Mouse (Mus musculus): ENCODE data around the gene M1ap. TPM values are rescaled to one million over a fixed set of nuclear protein-coding genes. Genes with fewer than 3 reads are reported as not detected.

Gene M1ap
- total RNA-seq, 4 experiments from 2014 or later: 0.18 to 0.23 TPM; not detected in 2

- no peak for DNase-seq (ENCODE audit: low spot score in 2 of 2)
Measured at GRCm38 (mm10) chr6:83033249-83034185, 86.8 kb downstream of the M1ap start, which contains the start of the genes Dok1 and Loxl3. TSS of gene Dok1 (minus strand) at chr6:83033471. TSS of gene Loxl3 (plus strand) at chr6:83034173.

- DNase-seq (ENCODE audit: low spot score in 2 of 2): no peak
Measured at GRCm38 (mm10) chr6:83034463-83035055, 87.9 kb downstream of the M1ap start.

GRCm38 (mm10) chr6:83037188-83037587 is 90.5 kb downstream of the M1ap start:
- DNase-seq (ENCODE audit: low spot score in 2 of 2): no peak

DNA sequence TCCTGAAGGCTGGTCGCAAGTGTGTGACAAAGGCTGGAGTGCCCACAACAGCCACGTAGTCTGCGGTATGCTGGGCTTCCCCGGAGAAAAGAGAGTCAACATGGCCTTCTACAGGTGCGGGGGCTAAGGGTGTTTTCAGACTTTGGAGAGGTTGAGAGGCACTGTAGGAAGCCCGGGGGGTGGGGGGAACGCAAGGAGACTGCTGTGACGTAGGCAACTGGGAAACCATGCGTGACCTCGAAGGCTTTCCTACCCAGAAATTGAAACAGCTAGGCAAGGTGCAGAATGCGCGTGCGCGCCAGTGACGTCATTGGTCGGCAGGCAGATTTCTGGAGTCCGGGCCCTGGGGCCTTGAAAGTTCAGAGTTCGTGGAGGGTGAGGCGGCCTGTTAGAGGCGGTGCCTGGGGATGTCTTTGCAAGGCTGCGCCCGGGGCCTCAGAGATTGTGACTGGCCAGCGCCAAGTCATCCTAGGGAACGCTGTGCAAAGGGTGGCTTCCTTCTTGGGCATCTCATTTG is 91.9 kb downstream of the M1ap start:
- DNase-seq (ENCODE audit: low spot score in 2 of 2): peak; percentile 79 to 90

GRCm38 (mm10) chr6:83040601-83041000 is 93.9 kb downstream of the M1ap start:
- no peak for DNase-seq (ENCODE audit: low spot score in 2 of 2)

DNA sequence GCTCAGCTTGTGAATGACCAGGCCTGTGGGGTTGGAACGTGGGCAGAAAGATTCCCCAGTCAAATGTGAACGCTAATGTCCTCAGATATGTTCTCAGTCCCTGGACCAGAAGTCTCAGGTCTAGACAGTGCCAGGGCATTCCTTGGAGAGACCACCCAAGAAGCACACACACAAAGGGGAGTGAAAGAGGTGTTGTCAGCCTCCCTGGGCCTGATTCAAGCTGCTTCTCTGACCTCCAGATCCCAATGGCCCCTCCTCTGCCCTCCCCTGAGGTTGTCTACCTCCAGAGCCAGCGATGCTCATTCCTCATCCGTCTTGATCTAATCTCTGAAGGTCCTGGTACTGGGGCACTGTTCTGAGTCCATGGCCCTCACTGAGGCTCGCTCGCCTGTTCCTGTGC is 96.9 kb downstream of the M1ap start:
- DNase-seq (ENCODE audit: low spot score in 2 of 2): no peak

GRCm38 (mm10) chr6:83043993-83044392 is 97.3 kb downstream of the M1ap start:
- DNase-seq (ENCODE audit: low spot score in 2 of 2): no peak

DNA sequence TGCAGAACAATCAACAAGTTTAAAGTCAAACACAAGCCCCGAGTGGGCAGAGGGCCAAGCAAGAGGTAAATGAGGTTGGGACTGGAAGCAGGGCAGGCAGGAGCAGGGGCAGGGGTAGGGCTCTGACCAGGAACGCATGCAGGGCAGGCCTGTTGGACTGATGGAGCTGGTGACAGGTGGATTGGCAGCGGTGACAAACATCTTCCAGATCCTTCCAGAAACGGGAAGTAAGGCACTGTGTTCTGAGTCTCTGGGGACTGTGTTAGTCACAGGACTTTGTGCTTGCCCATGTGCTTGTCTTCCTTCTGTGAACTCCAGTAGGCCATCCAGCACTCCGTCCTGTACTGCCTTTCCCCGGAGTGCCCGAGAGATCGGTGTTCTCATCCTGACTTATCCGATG is 98.0 kb downstream of the M1ap start:
- DNase-seq (ENCODE audit: low spot score in 2 of 2): no peak

DNA sequence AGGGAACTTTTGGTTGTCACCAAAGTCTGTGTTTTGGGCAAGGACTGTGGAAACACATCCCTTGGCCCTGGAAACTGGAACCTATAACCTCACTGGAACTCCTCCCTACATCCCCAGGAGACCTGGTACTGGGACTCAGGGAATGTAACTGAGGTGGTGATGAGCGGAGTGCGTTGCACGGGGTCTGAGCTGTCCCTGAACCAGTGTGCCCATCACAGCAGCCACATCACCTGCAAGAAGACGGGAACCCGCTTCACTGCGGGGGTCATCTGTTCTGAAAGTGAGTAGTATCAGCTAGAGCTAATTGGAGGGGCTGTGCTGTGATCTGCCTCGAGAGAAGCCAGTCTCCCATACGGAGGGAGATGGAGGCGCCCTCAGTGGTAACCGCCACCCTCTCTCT is 102.7 kb downstream of the M1ap start:
- DNase-seq (ENCODE audit: low spot score in 2 of 2): no peak

GRCm38 (mm10) chr6:83053136-83053960 is 106.6 kb downstream of the M1ap start:
- DNase-seq (ENCODE audit: low spot score in 2 of 2): peak; percentile 41 to 51

DNA sequence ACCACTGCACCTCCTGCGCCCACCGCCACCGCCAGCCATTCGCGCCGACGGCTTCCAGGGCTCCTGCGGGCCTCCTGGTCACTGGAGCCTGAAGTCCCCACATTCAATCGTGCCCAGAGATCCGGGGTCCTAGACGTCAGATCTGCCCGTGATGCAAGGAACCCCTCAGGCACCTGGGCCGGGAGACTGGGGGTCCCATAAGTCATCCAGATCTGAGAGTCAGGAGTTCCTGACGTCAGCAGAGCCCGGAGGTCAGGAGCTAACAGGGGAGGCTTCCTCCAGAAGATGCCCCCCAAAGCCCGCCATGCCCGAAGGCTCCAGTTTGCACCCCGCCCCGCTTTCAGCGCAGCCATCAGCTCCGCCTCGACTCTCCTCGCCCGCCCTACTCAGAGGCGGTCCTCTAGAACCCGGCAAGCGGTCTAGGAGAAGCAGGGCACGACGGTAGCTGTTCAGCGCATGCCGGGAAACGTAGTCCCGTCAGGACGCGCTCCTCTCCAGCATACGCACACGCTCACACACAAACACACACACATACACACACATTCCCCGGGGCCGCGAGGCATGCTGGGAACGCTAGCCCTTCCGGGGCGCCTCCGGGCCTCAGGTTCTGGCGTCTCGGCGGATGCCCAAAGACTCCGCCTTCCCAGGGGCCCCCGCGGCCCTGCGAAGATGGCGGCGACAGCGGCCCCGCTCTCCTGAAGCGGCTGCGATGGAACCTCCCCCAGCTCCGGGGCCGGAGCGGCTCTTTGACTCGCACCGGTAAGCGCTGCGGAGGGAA is 107.6 kb downstream of the M1ap start, which contains the start of gene Aup1:
Gene Aup1 (plus strand): TSS at position 448 of the 778 bp plus-strand sequence.
- DNase-seq (ENCODE audit: low spot score in 2 of 2): peak; percentile 96 to 97

DNA sequence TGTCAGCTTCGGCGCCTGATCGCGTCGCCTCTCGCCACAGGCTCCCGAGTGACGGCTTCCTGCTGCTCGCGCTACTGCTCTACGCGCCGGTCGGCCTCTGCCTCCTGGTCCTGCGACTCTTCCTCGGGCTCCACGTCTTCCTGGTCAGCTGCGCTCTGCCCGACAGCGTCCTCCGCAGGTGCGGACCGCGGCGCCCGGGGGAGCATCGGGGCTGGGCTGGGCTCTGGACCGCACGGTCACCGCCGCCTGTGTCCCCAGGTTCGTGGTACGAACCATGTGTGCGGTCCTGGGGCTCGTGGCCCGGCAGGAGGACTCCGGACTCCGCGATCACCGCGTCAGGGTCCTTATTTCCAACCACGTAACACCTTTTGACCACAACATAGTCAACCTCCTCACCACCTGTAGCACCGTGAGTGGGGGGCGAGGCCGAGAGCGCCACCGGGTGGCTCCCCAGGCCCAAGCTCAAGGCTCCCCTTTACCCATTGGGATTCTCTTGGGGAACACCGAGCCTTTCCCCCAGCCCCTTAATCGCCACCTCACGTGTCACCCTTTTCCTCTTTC is 108.2 kb downstream of the M1ap start, which contains the start of gene Htra2:
Gene Htra2 (minus strand): TSS at position 403 of the 561 bp plus-strand sequence.
- DNase-seq (ENCODE audit: low spot score in 2 of 2): no peak

DNA sequence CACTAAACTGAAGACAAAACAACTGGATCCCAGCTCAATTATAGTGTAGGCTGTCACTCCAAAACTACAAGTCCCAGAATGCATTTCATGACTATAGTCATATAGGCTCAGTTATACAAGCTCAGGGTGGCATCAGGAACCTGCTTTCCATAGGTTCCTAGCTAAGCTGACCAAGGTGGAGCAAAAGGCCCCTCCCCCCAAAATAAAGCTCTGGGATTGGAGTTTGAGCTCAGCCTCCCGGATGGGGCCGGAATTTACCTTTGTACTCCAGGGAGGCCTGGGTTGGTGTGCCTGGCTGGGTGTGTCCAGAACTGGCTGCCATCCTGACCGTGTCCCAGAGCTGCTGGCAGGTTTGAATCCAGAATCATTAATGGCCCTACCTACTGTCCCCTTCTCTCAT is 111.1 kb downstream of the M1ap start, which contains the start of gene Dqx1:
Gene Dqx1 (plus strand): TSS at position 55 of the 400 bp plus-strand sequence.
- DNase-seq (ENCODE audit: low spot score in 2 of 2): no peak

DNA sequence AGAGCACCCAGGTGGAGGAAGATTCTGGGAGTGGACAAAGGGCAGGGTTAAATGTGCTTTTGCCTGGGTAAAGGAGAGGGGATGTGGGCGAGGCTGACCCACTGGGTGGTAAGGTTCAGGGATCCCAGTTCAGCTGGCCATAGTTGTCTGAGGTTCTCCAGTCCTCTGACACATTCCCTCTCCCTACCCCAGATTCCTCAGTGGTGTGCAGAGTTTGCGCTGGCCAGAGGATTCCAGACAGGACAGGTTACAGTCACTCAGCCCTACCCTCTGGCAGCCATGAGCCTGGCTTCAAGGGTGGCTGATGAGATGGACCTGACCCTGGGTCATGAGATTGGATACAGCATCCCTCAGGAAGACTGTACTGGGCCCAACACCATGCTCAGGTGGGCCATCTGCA is 112.0 kb downstream of the M1ap start:
- DNase-seq (ENCODE audit: low spot score in 2 of 2): no peak

DNA sequence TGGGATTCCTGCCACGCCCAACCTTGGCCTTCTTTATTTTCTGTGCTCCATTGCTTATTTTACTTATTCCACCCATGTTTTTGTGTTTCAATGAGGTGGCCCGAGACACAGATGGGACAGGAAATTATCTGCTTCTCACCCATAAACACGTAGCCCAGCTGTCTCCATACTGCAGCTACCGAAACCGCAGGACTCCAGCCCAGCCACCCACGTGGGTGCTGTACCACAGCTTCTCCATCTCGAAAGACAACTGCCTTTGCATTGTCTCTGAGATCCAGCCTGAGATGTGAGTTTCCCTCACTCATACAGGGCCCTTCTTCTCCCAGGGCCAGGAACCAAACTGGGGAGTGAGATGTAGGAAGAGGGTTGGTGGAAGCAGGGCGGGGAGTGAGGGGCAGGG is 119.3 kb downstream of the M1ap start:
- no peak for DNase-seq (ENCODE audit: low spot score in 2 of 2)

- no peak for DNase-seq (ENCODE audit: low spot score in 2 of 2)
Measured at GRCm38 (mm10) chr6:83066441-83066840, 119.7 kb downstream of the M1ap start.

GRCm38 (mm10) chr6:83068221-83068620 is 121.5 kb downstream of the M1ap start:
- no peak for DNase-seq (ENCODE audit: low spot score in 2 of 2)

DNA sequence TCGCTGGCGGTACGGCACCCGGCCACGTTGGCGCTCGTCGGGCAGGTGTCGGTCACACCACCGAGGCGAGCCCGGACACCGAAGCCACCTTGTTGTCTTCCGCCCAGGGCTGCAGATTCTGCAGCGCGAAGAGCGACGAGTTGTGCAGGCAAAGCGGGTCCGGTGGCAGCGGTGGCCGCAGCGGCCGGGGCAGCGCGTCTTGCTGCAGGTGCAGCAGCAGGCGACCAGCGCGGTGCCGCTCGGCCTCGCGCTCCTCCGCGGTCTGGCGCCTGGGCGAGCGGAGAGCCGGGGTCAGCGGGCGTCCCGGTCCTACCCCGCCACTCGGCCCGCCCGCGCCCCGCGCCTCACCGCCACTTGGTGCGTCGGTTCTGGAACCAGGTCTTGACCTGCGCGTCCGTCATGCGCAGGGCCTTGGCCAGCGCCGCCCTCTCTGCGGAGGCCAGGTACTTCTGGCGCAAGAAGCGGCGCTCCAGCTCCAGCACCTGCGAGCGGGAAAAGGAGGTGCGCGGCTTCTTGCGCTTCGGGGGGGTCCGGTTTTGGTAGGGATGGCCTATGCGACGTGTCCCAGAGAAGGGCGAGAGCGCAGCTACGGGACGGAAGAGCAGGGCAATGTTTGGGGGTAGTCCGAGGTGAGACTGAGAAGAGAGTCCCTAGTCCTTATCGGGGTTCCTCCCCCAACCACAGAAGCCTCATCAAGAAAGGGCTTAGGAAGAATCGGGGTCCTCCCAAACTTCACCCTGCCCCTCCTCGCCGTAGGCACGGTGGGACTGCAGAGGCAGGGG is 122.2 kb downstream of the M1ap start:
- DNase-seq (ENCODE audit: low spot score in 2 of 2): no peak

Measured in layer of hippocampus, adult 8-10 months (tissue).